Mouse (Mus musculus): ENCODE results near the gene Zfp979. TPM values are rescaled to one million over a fixed set of nuclear protein-coding genes. Genes with fewer than 3 reads are reported as not detected.

Gene Zfp979
- 55.8 TPM for polyA plus RNA-seq (2014; fragmentation: Illumina TruSeq; extraction: RNeasy Lipid Tissue Mini Kit (QIAGEN cat#74804); ENCODE audit: low read depth, low replicate concordance)

DNA sequence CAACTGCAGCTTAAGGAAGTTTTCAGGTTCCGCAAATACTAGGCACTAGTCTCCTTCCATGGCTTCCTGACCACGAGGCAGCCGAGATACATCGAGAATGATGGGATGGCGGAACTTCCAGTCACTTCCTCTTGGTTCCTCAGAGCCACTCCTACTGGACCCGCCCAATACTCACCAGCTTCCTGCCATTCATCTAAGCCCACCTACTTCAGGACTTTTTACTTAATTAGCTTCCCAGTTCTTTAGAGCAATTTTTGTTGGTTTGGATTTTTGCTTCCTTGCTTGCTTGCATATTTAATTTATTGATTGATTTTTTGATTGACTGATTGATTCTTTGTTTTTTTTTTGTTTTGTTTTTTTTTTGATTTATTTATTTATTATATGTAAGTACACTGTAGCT is at the start of gene Zfp979:
Zfp979 (minus strand) TSS at position 101 of the 400 bp plus-strand sequence.

Other genes starting within 250 kb of the Zfp979 start
- gene Zfp982, start 150.1 kb downstream of the Zfp979 start, polyA plus RNA-seq (2014; fragmentation: Illumina TruSeq; extraction: RNeasy Lipid Tissue Mini Kit (QIAGEN cat#74804); ENCODE audit: low read depth, low replicate concordance): 82.1 TPM
- 1.2 TPM for gene Gm16503, start 102.3 kb downstream of the Zfp979 start, polyA plus RNA-seq (2014; fragmentation: Illumina TruSeq; extraction: RNeasy Lipid Tissue Mini Kit (QIAGEN cat#74804); ENCODE audit: low read depth, low replicate concordance)
- gene Zfp985, start 89.2 kb downstream of the Zfp979 start, polyA plus RNA-seq (2014; fragmentation: Illumina TruSeq; extraction: RNeasy Lipid Tissue Mini Kit (QIAGEN cat#74804); ENCODE audit: low read depth, low replicate concordance): not detected
- not detected for gene Zfp534, start 60.0 kb upstream of the Zfp979 start, polyA plus RNA-seq (2014; fragmentation: Illumina TruSeq; extraction: RNeasy Lipid Tissue Mini Kit (QIAGEN cat#74804); ENCODE audit: low read depth, low replicate concordance)
- gene Zfp984, start 167.3 kb upstream of the Zfp979 start, polyA plus RNA-seq (2014; fragmentation: Illumina TruSeq; extraction: RNeasy Lipid Tissue Mini Kit (QIAGEN cat#74804); ENCODE audit: low read depth, low replicate concordance): 82.4 TPM
- gene Zfp933, start 205.9 kb upstream of the Zfp979 start, polyA plus RNA-seq (2014; fragmentation: Illumina TruSeq; extraction: RNeasy Lipid Tissue Mini Kit (QIAGEN cat#74804); ENCODE audit: low read depth, low replicate concordance): 122 TPM
- 0.87 TPM for gene Miip, start 226.3 kb upstream of the Zfp979 start, polyA plus RNA-seq (2014; fragmentation: Illumina TruSeq; extraction: RNeasy Lipid Tissue Mini Kit (QIAGEN cat#74804); ENCODE audit: low read depth, low replicate concordance)
- gene Fv1, start 226.5 kb upstream of the Zfp979 start, polyA plus RNA-seq (2014; fragmentation: Illumina TruSeq; extraction: RNeasy Lipid Tissue Mini Kit (QIAGEN cat#74804); ENCODE audit: low read depth, low replicate concordance): 9.5 TPM

Measured in adrenal gland, adult 10 weeks (tissue).